Mouse (Mus musculus): Measurements from ENCODE around the gene Ermap. TPM values are rescaled to one million over a fixed set of nuclear protein-coding genes. Genes with fewer than 3 reads are reported as not detected.

Ermap gene
- 0.41 and 0.94 TPM in 2 replicates for polyA plus RNA-seq (2014; fragmentation: Nextera tagmentation; extraction: Ambion mirVana)

DNA sequence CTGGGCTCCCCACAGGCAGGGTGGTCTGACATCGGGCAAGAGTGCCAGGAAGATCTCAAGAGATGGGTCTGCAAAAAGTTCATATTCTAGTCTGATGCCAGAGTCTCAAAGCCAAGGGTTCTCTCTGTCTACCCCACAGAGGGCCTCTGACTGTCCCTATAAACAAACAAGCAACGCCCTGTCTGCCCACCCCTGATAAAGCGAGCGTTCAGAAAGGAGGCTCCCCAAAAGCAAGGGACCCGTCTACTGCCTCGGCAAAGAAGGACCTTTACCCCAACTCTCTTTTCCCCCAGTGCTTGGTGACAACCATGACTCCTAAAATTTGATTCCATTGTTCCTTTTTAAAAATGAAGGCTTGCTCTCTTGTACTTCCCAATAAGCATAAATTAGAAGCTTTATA lies at the start of gene Ermap:
Gene Ermap, minus strand, starts transcription at position 148 of the 400 bp plus-strand sequence.
- Histone ChIP-seq H3K4me1 (ENCODE audit: control insufficient read depth, insufficient read depth, low read length) (no peaks in the 10 kb centered on the region), H3K36me3 (ENCODE audit: control insufficient read depth, insufficient read depth, low read length) (no peaks in the 10 kb centered on the region), H3K27me3 (replicated peaks; ENCODE audit: control insufficient read depth, insufficient read depth, low read length) (no peaks in the 10 kb centered on the region), H3K9me3 (replicated peaks; ENCODE audit: control insufficient read depth, low read length) (no peaks in the 10 kb centered on the region), H3K4me2 (ENCODE audit: low read length) (no peak within 1 kb of the TSS), H3K4me3 (ENCODE audit: low read depth, low read length) (no peak within 1 kb of the TSS), H3K27ac (ENCODE audit: low read depth, low read length) (no peak within 1 kb of the TSS), H3K9ac (ENCODE audit: low read length) (no peak within 1 kb of the TSS)
- 73% methylated on average over 6 of the region's 6 CpGs for WGBS
- DNase-seq (ENCODE audit: low spot score) = no peak
- ATAC-seq = no peak

- ATAC-seq = peak; percentile 71
- no peaks in the 10 kb centered on the region for H3K27me3 ChIP-seq (replicated peaks; ENCODE audit: control insufficient read depth, insufficient read depth, low read length)
- peak overlapping the region; percentile 74 for H3K27ac ChIP-seq (ENCODE audit: low read depth, low read length)
- H3K4me1 ChIP-seq (ENCODE audit: control insufficient read depth, insufficient read depth, low read length) = peaks cover 2% of the 10 kb centered on the region; the same call in 1 of the 2 replicates
- peak; percentile 94 for DNase-seq (ENCODE audit: low spot score)
- H3K4me3 ChIP-seq (ENCODE audit: low read depth, low read length) = no peak overlapping the region
- H3K9me3 ChIP-seq (replicated peaks; ENCODE audit: control insufficient read depth, low read length) = no peaks in the 10 kb centered on the region
- H3K4me2 ChIP-seq (ENCODE audit: low read length) = 0 out of 2 replicates have a peak overlapping the region, but pooled peaks have one; percentile 12
- 42% methylated on average over 12 of the region's 12 CpGs for WGBS
- peaks cover 37% of the 10 kb centered on the region for H3K36me3 ChIP-seq (ENCODE audit: control insufficient read depth, insufficient read depth, low read length)
- peak overlapping the region; percentile 35 for H3K9ac ChIP-seq (ENCODE audit: low read length)
Observed at GRCm38 (mm10) chr4:119239181-119239682, 49.4 kb upstream of the Ermap start.

- Histone ChIP-seq H3K27ac (ENCODE audit: low read depth, low read length) (no peak overlapping the region), H3K4me1 (ENCODE audit: control insufficient read depth, insufficient read depth, low read length) (peaks cover 6% of the 10 kb centered on the region; the same call in 1 of the 2 replicates), H3K4me3 (ENCODE audit: low read depth, low read length) (no peak overlapping the region), H3K9me3 (replicated peaks; ENCODE audit: control insufficient read depth, low read length) (no peaks in the 10 kb centered on the region), H3K9ac (ENCODE audit: low read length) (no peak overlapping the region), H3K27me3 (replicated peaks; ENCODE audit: control insufficient read depth, insufficient read depth, low read length) (no peaks in the 10 kb centered on the region), H3K36me3 (ENCODE audit: control insufficient read depth, insufficient read depth, low read length) (peaks cover 31% of the 10 kb centered on the region), H3K4me2 (ENCODE audit: low read length) (no peak overlapping the region)
- DNase-seq (ENCODE audit: low spot score) (no peak), ATAC-seq (no peak)
- WGBS = 72% methylated on average over 3 of the region's 3 CpGs
Observed at GRCm38 (mm10) chr4:119238661-119239060, 48.9 kb upstream of the Ermap start.

DNA sequence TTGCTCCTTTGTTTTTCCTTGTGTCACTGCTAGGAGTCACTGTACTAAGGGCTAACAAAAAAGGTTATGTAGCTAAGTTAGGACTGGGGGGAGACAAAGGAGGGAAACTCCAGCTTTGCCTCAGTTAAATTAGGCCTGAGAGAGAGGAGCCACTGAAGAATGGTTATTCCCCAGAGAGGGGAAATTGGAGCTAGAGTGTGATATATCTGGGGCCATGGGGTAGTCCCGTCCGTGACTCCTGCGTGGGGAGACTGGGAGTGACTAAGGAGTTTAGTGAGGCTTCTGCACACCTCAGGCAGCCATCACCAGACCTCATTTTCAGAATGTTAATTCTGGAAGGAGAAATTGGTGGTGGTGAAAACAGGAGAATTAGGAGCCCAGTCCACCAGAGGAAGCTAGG lies 44.5 kb upstream of the Ermap start:
- Histone ChIP-seq H3K4me1 (ENCODE audit: control insufficient read depth, insufficient read depth, low read length) (peaks cover 15% of the 10 kb centered on the region), H3K4me3 (ENCODE audit: low read depth, low read length) (no peak overlapping the region), H3K9me3 (replicated peaks; ENCODE audit: control insufficient read depth, low read length) (no peaks in the 10 kb centered on the region), H3K4me2 (ENCODE audit: low read length) (peak overlapping the region; percentile 95), H3K27ac (ENCODE audit: low read depth, low read length) (no peak overlapping the region), H3K36me3 (ENCODE audit: control insufficient read depth, insufficient read depth, low read length) (peaks cover 8% of the 10 kb centered on the region; the same call in 1 of the 2 replicates), H3K9ac (ENCODE audit: low read length) (no peak overlapping the region), H3K27me3 (replicated peaks; ENCODE audit: control insufficient read depth, insufficient read depth, low read length) (no peaks in the 10 kb centered on the region)
- WGBS = 90% methylated on average over 3 of the region's 3 CpGs
- ATAC-seq (no peak), DNase-seq (ENCODE audit: low spot score) (no peak)

- Histone ChIP-seq H3K9ac (ENCODE audit: low read length) (peak overlapping the region; percentile 76), H3K36me3 (ENCODE audit: control insufficient read depth, insufficient read depth, low read length) (peaks cover 8% of the 10 kb centered on the region; the same call in 1 of the 2 replicates), H3K4me2 (ENCODE audit: low read length) (peak overlapping the region; percentile 95), H3K4me1 (ENCODE audit: control insufficient read depth, insufficient read depth, low read length) (peaks cover 13% of the 10 kb centered on the region), H3K9me3 (replicated peaks; ENCODE audit: control insufficient read depth, low read length) (no peaks in the 10 kb centered on the region), H3K27me3 (replicated peaks; ENCODE audit: control insufficient read depth, insufficient read depth, low read length) (no peaks in the 10 kb centered on the region), H3K4me3 (ENCODE audit: low read depth, low read length) (peak overlapping the region; percentile 89), H3K27ac (ENCODE audit: low read depth, low read length) (peak overlapping the region; percentile 40; the same call in 1 of the 2 replicates)
- DNase-seq (ENCODE audit: low spot score) (peak; percentile 79), ATAC-seq (peak; percentile 57)
- WGBS = under 1% methylated on average over 36 of the region's 36 CpGs
Observed at GRCm38 (mm10) chr4:119233256-119233901, 43.6 kb upstream of the Ermap start.

- DNase-seq (ENCODE audit: low spot score) (peak; percentile 100), ATAC-seq (peak; percentile 98)
- H3K4me2 ChIP-seq (ENCODE audit: low read length) = peak within 1 kb of the TSS; percentile 95
- peak within 1 kb of the TSS; percentile 40; the same call in 1 of the 2 replicates for H3K27ac ChIP-seq (ENCODE audit: low read depth, low read length)
- H3K36me3 ChIP-seq (ENCODE audit: control insufficient read depth, insufficient read depth, low read length) = peaks cover 16% of the 10 kb centered on the region; the same call in 1 of the 2 replicates
- peak within 1 kb of the TSS; percentile 89 for H3K4me3 ChIP-seq (ENCODE audit: low read depth, low read length)
- peaks cover 13% of the 10 kb centered on the region for H3K4me1 ChIP-seq (ENCODE audit: control insufficient read depth, insufficient read depth, low read length)
- H3K27me3 ChIP-seq (replicated peaks; ENCODE audit: control insufficient read depth, insufficient read depth, low read length) = no peaks in the 10 kb centered on the region
- WGBS = under 1% methylated on average over 68 of the region's 71 CpGs
- H3K9me3 ChIP-seq (replicated peaks; ENCODE audit: control insufficient read depth, low read length) = no peaks in the 10 kb centered on the region
- H3K9ac ChIP-seq (ENCODE audit: low read length) = peak within 1 kb of the TSS; percentile 82
Observed at GRCm38 (mm10) chr4:119232410-119233255, 42.8 kb upstream of the Ermap start, which contains the start of the genes AU022252 and P3h1. Gene AU022252, minus strand, starts transcription at chr4:119232712. Gene P3h1, plus strand, starts transcription at chr4:119232915.

- Histone ChIP-seq H3K4me1 (ENCODE audit: control insufficient read depth, insufficient read depth, low read length) (peaks cover 5% of the 10 kb centered on the region), H3K36me3 (ENCODE audit: control insufficient read depth, insufficient read depth, low read length) (peaks cover 43% of the 10 kb centered on the region), H3K4me2 (ENCODE audit: low read length) (no peak overlapping the region), H3K27ac (ENCODE audit: low read depth, low read length) (no peak overlapping the region), H3K27me3 (replicated peaks; ENCODE audit: control insufficient read depth, insufficient read depth, low read length) (no peaks in the 10 kb centered on the region), H3K9me3 (replicated peaks; ENCODE audit: control insufficient read depth, low read length) (no peaks in the 10 kb centered on the region), H3K9ac (ENCODE audit: low read length) (no peak overlapping the region), H3K4me3 (ENCODE audit: low read depth, low read length) (no peak overlapping the region)
- ATAC-seq (no peak), DNase-seq (ENCODE audit: low spot score) (no peak)
- 93% methylated on average over 11 of the region's 11 CpGs for WGBS
Observed at GRCm38 (mm10) chr4:119226751-119227150, 36.9 kb upstream of the Ermap start.

DNA sequence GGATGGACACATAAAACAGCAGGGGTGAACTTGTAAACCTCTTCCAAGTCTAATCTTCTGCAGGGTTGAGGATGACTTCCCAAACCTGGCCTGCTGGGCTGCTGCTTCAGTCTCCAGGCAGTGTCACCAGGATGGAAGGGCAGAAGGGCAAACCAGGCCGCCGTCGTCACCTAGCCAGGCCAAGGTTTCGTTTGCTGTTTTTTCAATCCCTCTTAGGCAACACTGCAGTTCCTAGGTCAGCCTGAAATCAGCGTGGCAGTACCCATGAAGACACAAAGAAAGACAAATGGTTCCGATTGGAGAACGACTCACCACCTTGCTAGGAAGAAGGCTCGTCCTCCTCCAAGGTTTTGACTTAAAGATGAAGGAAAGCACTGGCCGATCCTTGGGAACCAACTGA lies 35.9 kb upstream of the Ermap start:
- H3K9me3 ChIP-seq (replicated peaks; ENCODE audit: control insufficient read depth, low read length) = no peaks in the 10 kb centered on the region
- no peak overlapping the region for H3K27ac ChIP-seq (ENCODE audit: low read depth, low read length)
- no peaks in the 10 kb centered on the region for H3K4me1 ChIP-seq (ENCODE audit: control insufficient read depth, insufficient read depth, low read length)
- no peaks in the 10 kb centered on the region for H3K27me3 ChIP-seq (replicated peaks; ENCODE audit: control insufficient read depth, insufficient read depth, low read length)
- WGBS = 90% methylated on average over 9 of the region's 9 CpGs
- no peak for ATAC-seq
- H3K9ac ChIP-seq (ENCODE audit: low read length) = no peak overlapping the region
- no peak overlapping the region for H3K4me3 ChIP-seq (ENCODE audit: low read depth, low read length)
- H3K36me3 ChIP-seq (ENCODE audit: control insufficient read depth, insufficient read depth, low read length) = peaks cover 43% of the 10 kb centered on the region
- no peak for DNase-seq (ENCODE audit: low spot score)
- no peak overlapping the region for H3K4me2 ChIP-seq (ENCODE audit: low read length)
